16 mouse cellular contexts compared by ENCODE assay signal in genomic region chr16:13331898-13332297, GRCm38 (mm10).
DNase-seq lines count a peak whose midpoint lies in the region; ATAC-seq and TF ChIP-seq lines count a peak whose summit lies in the region.
"Had no signal": no experiment of that assay in that cellular context is flagged by ENCODE, and none has a peak within 500 bp of the region (broad histone marks: within the 10 kb centered on the region; RNA-seq: fewer than 3 reads in every experiment).

No protein-coding gene starts in this region.

- 0 out of 2 replicates have a peak, but pooled peaks cover 4% of the 10 kb centered on the region for H3K36me3 ChIP-seq in lung, postnatal 0 days (ENCODE audit: insufficient read depth, low read length)
- no peaks in the 10 kb centered on the region for H3K36me3 ChIP-seq in neural tube, embryonic 15.5 days

- no peak for ATAC-seq in lung, postnatal 0 days
- no peak; the same call in 1 of the 2 replicates for ATAC-seq in neural tube, embryonic 15.5 days (ENCODE audit: low FRiP score)

- no peak for TF ChIP-seq EP300 in lung, postnatal 0 days (IDR thresholded peaks at IDR 0.05)

- intact Hi-C loops in gastrocnemius, adult 2 months (cut with DNase I): no loop called here

- H3K27ac ChIP-seq in gastrocnemius, adult 2 months: peak overlapping the region; percentile 86
- H3K27ac ChIP-seq in lung, postnatal 0 days (ENCODE audit: low read length): no peak overlapping the region
- no peak overlapping the region for H3K27ac ChIP-seq in cortical plate, adult 2 months (ENCODE audit: insufficient read depth, low read length)
- 0 out of 2 replicates have a peak overlapping the region, but pooled peaks have one; percentile 28 for H3K27ac ChIP-seq in neural tube, embryonic 15.5 days (replicated peaks)
- H3K27ac ChIP-seq: embryonic facial prominence, embryonic 15.5 days; liver, embryonic 14.5 days; stomach, embryonic 15.5 days had no signal

- no peak for DNase-seq in gastrocnemius, adult 2 months
- DNase-seq in gastrocnemius, postnatal 4 days (ENCODE audit: low spot score in 2 of 2): no peak
- no peak for DNase-seq in lung, postnatal 0 days (ENCODE audit: low spot score)
- no peak for DNase-seq in lung, adult 18-20 months
- DNase-seq in ovary, postnatal 14 days (ENCODE audit: low spot score): no peak
- DNase-seq: cerebellum, adult 2 months; heart, postnatal 4 days; kidney, adult 8-10 months; kidney, postnatal 4 days; layer of hippocampus, postnatal 36 days had no signal

- H3K4me3 ChIP-seq in gastrocnemius, adult 2 months: no peak overlapping the region
- no peak overlapping the region for H3K4me3 ChIP-seq in lung, postnatal 0 days (ENCODE audit: low read depth, low read length)
- no peak overlapping the region for H3K4me3 ChIP-seq in cortical plate, adult 2 months (ENCODE audit: insufficient read depth, low read length)
- no peak overlapping the region for H3K4me3 ChIP-seq in neural tube, embryonic 15.5 days (replicated peaks)
- H3K4me3 ChIP-seq: embryonic facial prominence, embryonic 15.5 days; stomach, embryonic 15.5 days had no signal

- H3K27me3 ChIP-seq in lung, postnatal 0 days (replicated peaks; ENCODE audit: insufficient read depth, low read length): no peaks in the 10 kb centered on the region
- no peaks in the 10 kb centered on the region for H3K27me3 ChIP-seq in neural tube, embryonic 15.5 days (replicated peaks)
- H3K27me3 ChIP-seq: embryonic facial prominence, embryonic 15.5 days; stomach, embryonic 15.5 days had no signal

- no peak overlapping the region for H3K4me2 ChIP-seq in lung, postnatal 0 days (replicated peaks; ENCODE audit: low read depth, low read length)
- H3K4me2 ChIP-seq in neural tube, embryonic 15.5 days: no peak overlapping the region
- H3K4me2 ChIP-seq: embryonic facial prominence, embryonic 15.5 days; heart, embryonic 11.5 days; stomach, embryonic 15.5 days had no signal

- no peak for TF ChIP-seq CTCF in gastrocnemius, adult 2 months (IDR thresholded peaks at IDR 0.05)
- TF ChIP-seq CTCF in lung, postnatal 0 days (IDR thresholded peaks at IDR 0.05): peak; percentile 30
- TF ChIP-seq CTCF in cortical plate, adult 2 months (IDR thresholded peaks at IDR 0.05; ENCODE audit: extremely low read depth, insufficient read depth, low read length): 0 out of 2 replicates have a peak, but pooled peaks have one; percentile 1

- no peak overlapping the region for H3K9ac ChIP-seq in lung, postnatal 0 days (replicated peaks; ENCODE audit: low read depth)
- no peak overlapping the region; the same call in 1 of the 2 replicates for H3K9ac ChIP-seq in neural tube, embryonic 15.5 days (replicated peaks)
- H3K9ac ChIP-seq: embryonic facial prominence, embryonic 15.5 days; liver, embryonic 14.5 days; stomach, embryonic 15.5 days had no signal

- no peak for TF ChIP-seq POLR2A in cortical plate, adult 2 months (IDR thresholded peaks at IDR 0.05; ENCODE audit: extremely low read depth, insufficient read depth, low read length)

- H3K4me1 ChIP-seq in lung, postnatal 0 days (ENCODE audit: insufficient read depth, low read depth, low read length): peaks cover 6% of the 10 kb centered on the region; the same call in 1 of the 2 replicates
- H3K4me1 ChIP-seq in cortical plate, adult 2 months (ENCODE audit: control insufficient read depth, insufficient read depth, low read length): peaks cover 5% of the 10 kb centered on the region
- peaks cover 13% of the 10 kb centered on the region for H3K4me1 ChIP-seq in neural tube, embryonic 15.5 days

- WGBS in lung, postnatal 0 days: 57% methylated on average over 3 of the region's 3 CpGs
- WGBS in neural tube, embryonic 15.5 days: 42% methylated on average over 3 of the region's 3 CpGs

- H3K9me3 ChIP-seq in lung, postnatal 0 days (ENCODE audit: low read length): no peaks in the 10 kb centered on the region
- H3K9me3 ChIP-seq in neural tube, embryonic 15.5 days (replicated peaks): no peaks in the 10 kb centered on the region
- H3K9me3 ChIP-seq: embryonic facial prominence, embryonic 15.5 days; stomach, embryonic 15.5 days had no signal

Comparison
In these comparisons a context has a peak if more than half of its experiments do, and no peak if none do; other contexts are left out.
1. H3K27ac ChIP-seq: peak in gastrocnemius, adult 2 months (single experiment) and neural tube, embryonic 15.5 days (single experiment); none in lung, postnatal 0 days (single experiment) and cortical plate, adult 2 months (single experiment).